ENCODE assay signal across 25 mouse cellular contexts in the genomic region with DNA sequence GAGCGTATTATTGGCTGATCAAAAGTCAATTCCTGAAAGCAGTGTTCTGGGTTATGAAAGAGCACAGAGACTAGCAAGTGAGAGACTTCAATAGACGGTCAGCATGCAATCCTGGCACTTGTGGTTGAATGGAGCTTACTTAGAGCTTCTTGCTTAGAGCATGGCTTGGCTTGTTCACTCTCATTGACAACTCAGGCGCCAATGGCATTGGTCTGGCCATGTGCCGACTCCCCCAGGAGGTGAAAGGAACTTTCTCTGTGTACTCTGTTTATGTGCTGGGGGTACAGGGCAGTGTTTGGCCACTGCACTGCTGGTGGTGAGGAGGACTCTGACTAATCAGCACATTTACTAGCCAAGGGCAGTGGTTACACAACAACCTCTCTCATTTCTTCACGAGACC. TPM values are rescaled to one million over a fixed set of nuclear protein-coding genes. Genes with fewer than 3 reads are reported as not detected.
DNase-seq lines count a peak whose midpoint lies in the region; ATAC-seq and TF ChIP-seq lines count a peak whose summit lies in the region.
"Had no signal": no experiment of that assay in that cellular context is flagged by ENCODE, and none has a peak within 500 bp of the region (broad histone marks: within the 10 kb centered on the region; RNA-seq: fewer than 3 reads in every experiment).

No protein-coding gene starts in this region.

- DNase-seq in adrenal gland, adult 2 months = peak; percentile 58
- no peak for DNase-seq in adrenal gland, adult 18-20 months (ENCODE audit: low spot score in 2 of 2)
- DNase-seq in hindbrain, embryonic 14.5 days (ENCODE audit: low spot score) = no peak
- peak; percentile 63 for DNase-seq in midbrain, postnatal 0 days (ENCODE audit: low spot score)
- no peak for DNase-seq in midbrain, embryonic 11.5 days (ENCODE audit: low spot score, missing footprints)
- DNase-seq in gonadal fat pad, adult 2 months (ENCODE audit: low read depth) = peak; percentile 49
- no peak for DNase-seq in B cell, adult 2 months
- DNase-seq: gastrocnemius, postnatal 10 days; heart, adult 2 months; kidney, postnatal 25 days; liver, embryonic 13.5 days; lung, embryonic 14.5 days; lung, postnatal 4 days; thymus, adult 18-20 months; thymus, postnatal 36 days had no signal

- no peak overlapping the region for H3K4me2 ChIP-seq in hindbrain, embryonic 16.5 days (ENCODE audit: low read length)
- no peak overlapping the region for H3K4me2 ChIP-seq in hindbrain, embryonic 14.5 days (replicated peaks)
- H3K4me2 ChIP-seq in midbrain, postnatal 0 days (ENCODE audit: low read depth, low read length, poor library complexity, severe bottlenecking) = no peak overlapping the region
- H3K4me2 ChIP-seq in midbrain, embryonic 11.5 days = no peak overlapping the region
- H3K4me2 ChIP-seq: heart, embryonic 13.5 days; hindbrain, embryonic 13.5 days; intestine, embryonic 15.5 days; limb, embryonic 12.5 days; liver, embryonic 13.5 days; lung, embryonic 14.5 days; midbrain, embryonic 15.5 days; neural tube, embryonic 13.5 days had no signal

- no peaks in the 10 kb centered on the region for H3K9me3 ChIP-seq in hindbrain, embryonic 16.5 days (ENCODE audit: control insufficient read depth, low read length)
- H3K9me3 ChIP-seq in hindbrain, embryonic 14.5 days (ENCODE audit: control insufficient read depth, low read length) = no peaks in the 10 kb centered on the region
- no peaks in the 10 kb centered on the region for H3K9me3 ChIP-seq in midbrain, postnatal 0 days (ENCODE audit: low read length)
- H3K9me3 ChIP-seq in midbrain, embryonic 11.5 days (ENCODE audit: control insufficient read depth, low read length) = no peaks in the 10 kb centered on the region
- H3K9me3 ChIP-seq: heart, embryonic 13.5 days; hindbrain, embryonic 13.5 days; intestine, embryonic 15.5 days; limb, embryonic 12.5 days; liver, embryonic 13.5 days; midbrain, embryonic 15.5 days; neural tube, embryonic 13.5 days had no signal

- H3K27ac ChIP-seq in hindbrain, embryonic 16.5 days (ENCODE audit: low read depth, low read length) = no peak overlapping the region
- no peak overlapping the region for H3K27ac ChIP-seq in hindbrain, embryonic 14.5 days
- no peak overlapping the region for H3K27ac ChIP-seq in midbrain, postnatal 0 days (ENCODE audit: low read depth, low read length)
- no peak overlapping the region for H3K27ac ChIP-seq in midbrain, embryonic 11.5 days (ENCODE audit: low read depth, low read length)
- H3K27ac ChIP-seq: heart, adult 2 months; heart, embryonic 13.5 days; hindbrain, embryonic 13.5 days; intestine, embryonic 15.5 days; layer of hippocampus, adult 2 months; limb, embryonic 12.5 days; liver, embryonic 13.5 days; midbrain, embryonic 15.5 days; neural tube, embryonic 13.5 days had no signal

- 0 out of 2 replicates have a peak, but pooled peaks have one; percentile 63 for ATAC-seq in hindbrain, embryonic 16.5 days
- no peak for ATAC-seq in hindbrain, embryonic 14.5 days (ENCODE audit: low FRiP score)
- ATAC-seq in midbrain, postnatal 0 days (ENCODE audit: low FRiP score) = no peak
- ATAC-seq in midbrain, embryonic 11.5 days (ENCODE audit: low FRiP score) = no peak
- ATAC-seq: forebrain, embryonic 14.5 days; intestine, embryonic 15.5 days; midbrain, embryonic 15.5 days had no signal

- no peak overlapping the region for H3K4me3 ChIP-seq in hindbrain, embryonic 16.5 days (ENCODE audit: low read length)
- no peak overlapping the region for H3K4me3 ChIP-seq in hindbrain, embryonic 14.5 days (replicated peaks; ENCODE audit: low read length)
- H3K4me3 ChIP-seq in midbrain, postnatal 0 days (ENCODE audit: low read depth, low read length) = no peak overlapping the region
- no peak overlapping the region for H3K4me3 ChIP-seq in midbrain, embryonic 11.5 days (ENCODE audit: low read depth, low read length)
- H3K4me3 ChIP-seq: heart, adult 2 months; heart, embryonic 13.5 days; hindbrain, embryonic 13.5 days; intestine, embryonic 15.5 days; layer of hippocampus, adult 2 months; limb, embryonic 12.5 days; liver, embryonic 13.5 days; midbrain, embryonic 15.5 days; myocyte; neural tube, embryonic 13.5 days had no signal

- no peaks in the 10 kb centered on the region for H3K27me3 ChIP-seq in hindbrain, embryonic 16.5 days (replicated peaks; ENCODE audit: control insufficient read depth, insufficient read depth, low read length)
- H3K27me3 ChIP-seq in hindbrain, embryonic 14.5 days (ENCODE audit: control insufficient read depth, insufficient read depth, low read length) = no peaks in the 10 kb centered on the region
- H3K27me3 ChIP-seq in midbrain, postnatal 0 days (ENCODE audit: insufficient read depth, low read length) = no peaks in the 10 kb centered on the region
- H3K27me3 ChIP-seq in midbrain, embryonic 11.5 days (ENCODE audit: control insufficient read depth, insufficient read depth, low read length) = no peaks in the 10 kb centered on the region
- H3K27me3 ChIP-seq: heart, embryonic 13.5 days; hindbrain, embryonic 13.5 days; intestine, embryonic 15.5 days; liver, embryonic 13.5 days; midbrain, embryonic 15.5 days; neural tube, embryonic 13.5 days had no signal

- H3K36me3 ChIP-seq in hindbrain, embryonic 16.5 days (ENCODE audit: control insufficient read depth, insufficient read depth, low read length) = no peaks in the 10 kb centered on the region
- no peaks in the 10 kb centered on the region for H3K36me3 ChIP-seq in hindbrain, embryonic 14.5 days (replicated peaks; ENCODE audit: control insufficient read depth, insufficient read depth)
- no peaks in the 10 kb centered on the region for H3K36me3 ChIP-seq in midbrain, postnatal 0 days (ENCODE audit: insufficient read depth, low read length)
- no peaks in the 10 kb centered on the region for H3K36me3 ChIP-seq in midbrain, embryonic 11.5 days (ENCODE audit: control insufficient read depth, insufficient read depth, low read length)
- H3K36me3 ChIP-seq: heart, embryonic 13.5 days; hindbrain, embryonic 13.5 days; intestine, embryonic 15.5 days; limb, embryonic 12.5 days; liver, embryonic 13.5 days; midbrain, embryonic 15.5 days; neural tube, embryonic 13.5 days had no signal

- H3K9ac ChIP-seq in hindbrain, embryonic 16.5 days (ENCODE audit: low read depth, low read length) = no peak overlapping the region
- no peak overlapping the region for H3K9ac ChIP-seq in hindbrain, embryonic 14.5 days
- H3K9ac ChIP-seq in midbrain, postnatal 0 days (replicated peaks; ENCODE audit: low read length, poor library complexity, severe bottlenecking) = no peak overlapping the region
- no peak overlapping the region for H3K9ac ChIP-seq in midbrain, embryonic 11.5 days (ENCODE audit: low read length)
- H3K9ac ChIP-seq: heart, embryonic 13.5 days; hindbrain, embryonic 13.5 days; intestine, embryonic 15.5 days; limb, embryonic 12.5 days; liver, embryonic 13.5 days; lung, embryonic 14.5 days; midbrain, embryonic 15.5 days; neural tube, embryonic 13.5 days had no signal

- H3K4me1 ChIP-seq in hindbrain, embryonic 16.5 days (ENCODE audit: control insufficient read depth, insufficient read depth, low read depth, low read length) = no peaks in the 10 kb centered on the region; the same call in 1 of the 2 replicates
- no peaks in the 10 kb centered on the region for H3K4me1 ChIP-seq in hindbrain, embryonic 14.5 days (replicated peaks; ENCODE audit: control insufficient read depth, insufficient read depth, low read length)
- H3K4me1 ChIP-seq in midbrain, postnatal 0 days (ENCODE audit: insufficient read depth, low read length) = no peaks in the 10 kb centered on the region
- H3K4me1 ChIP-seq in midbrain, embryonic 11.5 days (ENCODE audit: control insufficient read depth, insufficient read depth, low read length) = no peaks in the 10 kb centered on the region
- H3K4me1 ChIP-seq: intestine, embryonic 15.5 days; liver, embryonic 13.5 days; midbrain, embryonic 15.5 days had no signal

- 72% methylated on average over 5 of the region's 5 CpGs for WGBS in hindbrain, embryonic 16.5 days
- 79% methylated on average over 5 of the region's 5 CpGs for WGBS in hindbrain, embryonic 14.5 days
- 68% methylated on average over 5 of the region's 5 CpGs for WGBS in midbrain, postnatal 0 days
- WGBS in midbrain, embryonic 11.5 days = 84% methylated on average over 5 of the region's 5 CpGs

- no peak for TF ChIP-seq CTCF in midbrain, postnatal 0 days (IDR thresholded peaks at IDR 0.05)

RNA-seq across cellular contexts. Expression of a gene that starts 48.8 kb away (rescaled TPM):
- 10 to 100 TPM; 21.4 to 24.0 TPM for total RNA-seq in adrenal gland, adult 2 months (2021)
- 1.3 and 2.5 TPM in 2 replicates for polyA plus RNA-seq in adrenal gland, adult 2 months (2012; rRNA removed)
- total RNA-seq in adrenal gland, adult 18-20 months (2021) = 10 to 100 TPM; 24.7 to 26.6 TPM
- 33.2 and 34.1 TPM in 2 replicates for polyA plus RNA-seq in hindbrain, embryonic 16.5 days (2015; fragmentation: Nextera tagmentation; extraction: Ambion mirVana)
- 39.5 and 41.8 TPM in 2 replicates for polyA plus RNA-seq in hindbrain, embryonic 14.5 days (2014; fragmentation: Nextera tagmentation; extraction: Ambion mirVana)
- 22.7 and 23.4 TPM in 2 replicates for total RNA-seq in midbrain, postnatal 0 days (2014; rRNA removed)
- 38.4 and 42.6 TPM in 2 replicates for polyA plus RNA-seq in midbrain, postnatal 0 days (2015; fragmentation: Nextera tagmentation; extraction: Ambion mirVana)
- polyA plus RNA-seq in midbrain, embryonic 11.5 days (2014; fragmentation: Nextera tagmentation; extraction: Ambion mirVana) = 59.3 and 66.7 TPM in 2 replicates
- polyA plus RNA-seq in gonadal fat pad, adult 2 months (2012; rRNA removed) = 3.1 and 4.6 TPM in 2 replicates

RNA-seq across cellular contexts. Expression of a gene that starts 51.1 kb away (rescaled TPM):
- total RNA-seq in adrenal gland, adult 2 months (2021) = 10 to 100 TPM; 18.9 to 19.6 TPM
- polyA plus RNA-seq in adrenal gland, adult 2 months (2012; rRNA removed) = 1.4 and 1.6 TPM in 2 replicates
- total RNA-seq in adrenal gland, adult 18-20 months (2021) = 10 to 100 TPM; 13.6 to 18.6 TPM
- polyA plus RNA-seq in hindbrain, embryonic 16.5 days (2015; fragmentation: Nextera tagmentation; extraction: Ambion mirVana) = 9.6 and 12.4 TPM in 2 replicates
- 13.4 and 14.0 TPM in 2 replicates for polyA plus RNA-seq in hindbrain, embryonic 14.5 days (2014; fragmentation: Nextera tagmentation; extraction: Ambion mirVana)
- 18.6 and 20.2 TPM in 2 replicates for total RNA-seq in midbrain, postnatal 0 days (2014; rRNA removed)
- polyA plus RNA-seq in midbrain, postnatal 0 days (2015; fragmentation: Nextera tagmentation; extraction: Ambion mirVana) = 8.3 and 8.6 TPM in 2 replicates
- 19.9 and 21.2 TPM in 2 replicates for polyA plus RNA-seq in midbrain, embryonic 11.5 days (2014; fragmentation: Nextera tagmentation; extraction: Ambion mirVana)
- polyA plus RNA-seq in gonadal fat pad, adult 2 months (2012; rRNA removed) = 6.7 and 7.1 TPM in 2 replicates

RNA-seq across cellular contexts. Expression of a gene that starts 51.2 kb away (rescaled TPM):
- total RNA-seq in adrenal gland, adult 2 months (2021) = 1 to 10 TPM; 6.9 to 8.2 TPM
- 6.8 and 7.7 TPM in 2 replicates for polyA plus RNA-seq in adrenal gland, adult 2 months (2012; rRNA removed)
- 1 to 10 TPM; 6.6 to 7.6 TPM for total RNA-seq in adrenal gland, adult 18-20 months (2021)
- polyA plus RNA-seq in hindbrain, embryonic 16.5 days (2015; fragmentation: Nextera tagmentation; extraction: Ambion mirVana) = 12.4 and 13.2 TPM in 2 replicates
- 11.1 and 11.9 TPM in 2 replicates for polyA plus RNA-seq in hindbrain, embryonic 14.5 days (2014; fragmentation: Nextera tagmentation; extraction: Ambion mirVana)
- 10.4 and 10.6 TPM in 2 replicates for total RNA-seq in midbrain, postnatal 0 days (2014; rRNA removed)
- 12.8 and 14.3 TPM in 2 replicates for polyA plus RNA-seq in midbrain, postnatal 0 days (2015; fragmentation: Nextera tagmentation; extraction: Ambion mirVana)
- polyA plus RNA-seq in midbrain, embryonic 11.5 days (2014; fragmentation: Nextera tagmentation; extraction: Ambion mirVana) = 19.2 and 19.3 TPM in 2 replicates
- polyA plus RNA-seq in gonadal fat pad, adult 2 months (2012; rRNA removed) = 2.6 and 2.9 TPM in 2 replicates

Comparison
In these comparisons a context has a peak if more than half of its experiments do, and no peak if none do; other contexts are left out.
1. DNase-seq: peak in adrenal gland, adult 2 months (single experiment), midbrain, postnatal 0 days (single experiment) and gonadal fat pad, adult 2 months (single experiment); none in adrenal gland, adult 18-20 months (0 of 2), hindbrain, embryonic 14.5 days (single experiment), midbrain, embryonic 11.5 days (single experiment) and B cell, adult 2 months (0 of 2).